Mouse (Mus musculus) intestine, embryonic 16.5 days (tissue): ENCODE measurements around the gene Atxn7l3. TPM values are rescaled to one million over a fixed set of nuclear protein-coding genes. Genes with fewer than 3 reads are reported as not detected.

Source experiments
- ATAC-seq: fragments of 200-750 bp; cut with Nextera tagmentation; 2 replicates; pipeline ENCODE4 v1.8.0; 2017; ENCODE audit warnings: moderate TSS enrichment, moderate library complexity
- H3K27ac ChIP-seq: fragments of 300-500 bp; sonication (generic); 2 replicates; pipeline ENCODE4 v1.5.1; 2014; ENCODE audit warnings: mild to moderate bottlenecking, low read length
- H3K27me3 ChIP-seq: fragments of 300-500 bp; sonication (generic); replicated peaks from 2 replicates; pipeline ENCODE4 v1.6.1; 2014; ENCODE audit warnings: low read length, control low read depth, mixed read lengths; ENCODE audit not compliant: control insufficient read depth, insufficient read depth
- H3K36me3 ChIP-seq: fragments of 300-500 bp; sonication (generic); 2 replicates; pipeline ENCODE4 v1.6.1; 2014; ENCODE audit warnings: low read length, control low read depth; ENCODE audit not compliant: control insufficient read depth, insufficient read depth
- H3K4me1 ChIP-seq: fragments of 300-500 bp; sonication (generic); 2 replicates; pipeline ENCODE4 v1.6.1; 2014; ENCODE audit warnings: low read length, control low read depth, mixed read lengths; ENCODE audit not compliant: control insufficient read depth, insufficient read depth
- H3K4me2 ChIP-seq: fragments of 300-500 bp; sonication (generic); 2 replicates; pipeline ENCODE4 v1.6.1; 2014; ENCODE audit warnings: low read depth, low read length, control low read depth
- H3K4me3 ChIP-seq: fragments of 300-500 bp; sonication (generic); 2 replicates; pipeline ENCODE4 v1.5.1; 2014; ENCODE audit warnings: mild to moderate bottlenecking, low read length
- H3K9ac ChIP-seq: fragments of 300-500 bp; sonication (generic); 2 replicates; pipeline ENCODE4 v1.6.1; 2014; ENCODE audit warnings: low read depth, low read length
- H3K9me3 ChIP-seq: fragments of 300-500 bp; sonication (generic); 2 replicates; pipeline ENCODE4 v1.6.1; 2016; ENCODE audit warnings: low read length, control low read depth; ENCODE audit not compliant: control insufficient read depth
- WGBS: fragments of 180-500 bp; shearing (Covaris S2); extraction: QIAGEN DNeasy Blood & Tissue Kit; methylation state at CpG from one replicate; pipeline ENCODE4 v1.1.7; 2014; 5-methylcytosine and 5-hydroxymethylcytosine counted together
- polyA plus RNA-seq: library from polyadenylated mRNA; unstranded; fragments of >200 nt; fragmentation: Nextera tagmentation; extraction: Ambion mirVana; gene quantifications from 2 replicates; pipeline ENCODE4 v1.2.1, GENCODE M21; 2015

Atxn7l3 gene
- polyA plus RNA-seq, 1 experiment from 2014 or later: 8.8 TPM

- Histone ChIP-seq H3K27me3 (no peaks in the 10 kb centered on the region), H3K36me3 (no peaks in the 10 kb centered on the region), H3K4me2 (peak overlapping the region; percentile 88), H3K9me3 (0 out of 2 replicates have a peak, but pooled peaks cover 2% of the 10 kb centered on the region), H3K9ac (peak overlapping the region; percentile 66), H3K27ac (peak overlapping the region; percentile 77), H3K4me3 (peak overlapping the region; percentile 43), H3K4me1 (peaks cover 25% of the 10 kb centered on the region)
- under 1% methylated on average over 32 of the region's 32 CpGs for WGBS
- peak; percentile 72 for ATAC-seq
Measured at GRCm38 (mm10) chr11:102244926-102245449, 51.4 kb downstream of the Atxn7l3 start.

- no peak overlapping the region for H3K4me2 ChIP-seq
- no peak overlapping the region for H3K4me3 ChIP-seq
- H3K36me3 ChIP-seq: no peaks in the 10 kb centered on the region
- peaks cover 18% of the 10 kb centered on the region for H3K4me1 ChIP-seq
- 51% methylated on average over 5 of the region's 5 CpGs for WGBS
- H3K27ac ChIP-seq: no peak overlapping the region
- no peak overlapping the region for H3K9ac ChIP-seq
- H3K27me3 ChIP-seq: no peaks in the 10 kb centered on the region
- ATAC-seq: no peak
- H3K9me3 ChIP-seq: 0 out of 2 replicates have a peak, but pooled peaks cover 2% of the 10 kb centered on the region
Measured at GRCm38 (mm10) chr11:102241874-102242273, 54.6 kb downstream of the Atxn7l3 start.

GRCm38 (mm10) chr11:102241246-102241645 lies 55.2 kb downstream of the Atxn7l3 start:
- no peaks in the 10 kb centered on the region for H3K27me3 ChIP-seq
- 0 out of 2 replicates have a peak, but pooled peaks cover 2% of the 10 kb centered on the region for H3K9me3 ChIP-seq
- H3K4me3 ChIP-seq: no peak overlapping the region
- no peak overlapping the region for H3K9ac ChIP-seq
- H3K36me3 ChIP-seq: no peaks in the 10 kb centered on the region
- peak overlapping the region; percentile 24; the same call in 1 of the 2 replicates for H3K27ac ChIP-seq
- peak; percentile 85 for ATAC-seq
- 61% methylated on average over 5 of the region's 5 CpGs for WGBS
- peaks cover 20% of the 10 kb centered on the region for H3K4me1 ChIP-seq
- H3K4me2 ChIP-seq: no peak overlapping the region

- Histone ChIP-seq H3K4me2 (no peak overlapping the region), H3K27ac (no peak overlapping the region), H3K36me3 (no peaks in the 10 kb centered on the region), H3K9ac (no peak overlapping the region), H3K9me3 (0 out of 2 replicates have a peak, but pooled peaks cover 2% of the 10 kb centered on the region), H3K27me3 (no peaks in the 10 kb centered on the region), H3K4me3 (no peak overlapping the region), H3K4me1 (peaks cover 19% of the 10 kb centered on the region)
- 82% methylated on average over 6 of the region's 6 CpGs for WGBS
- ATAC-seq: no peak
Measured at GRCm38 (mm10) chr11:102240636-102241035, 55.8 kb downstream of the Atxn7l3 start.

Other genes with a start within 250 kb of the Atxn7l3 start
- gene Mpp2, start 208.1 kb downstream of the Atxn7l3 start, polyA plus RNA-seq: 5.8 and 6.2 TPM in 2 replicates
- gene Ppy, start 195.3 kb downstream of the Atxn7l3 start, polyA plus RNA-seq: 3.9 and 6.0 TPM in 2 replicates
- 62.9 and 67.0 TPM in 2 replicates for gene Pyy, start 188.8 kb downstream of the Atxn7l3 start, polyA plus RNA-seq
- 33.8 and 39.1 TPM in 2 replicates for gene Nags, start 151.1 kb downstream of the Atxn7l3 start, polyA plus RNA-seq
- 23.4 and 26.0 TPM in 2 replicates for gene Tmem101, start 140.2 kb downstream of the Atxn7l3 start, polyA plus RNA-seq
- 87.9 and 115 TPM in 2 replicates for gene Lsm12, start 111.3 kb downstream of the Atxn7l3 start, polyA plus RNA-seq
- gene G6pc3, start 107.0 kb downstream of the Atxn7l3 start, polyA plus RNA-seq: 26.7 and 32.1 TPM in 2 replicates
- 54.8 and 55.5 TPM in 2 replicates for gene Hdac5, start 66.5 kb downstream of the Atxn7l3 start, polyA plus RNA-seq
- 12.4 and 15.9 TPM in 2 replicates for gene BC030867, start 47.7 kb downstream of the Atxn7l3 start, polyA plus RNA-seq
- 0.05 TPM in 2 replicates for gene Asb16, start 27.9 kb downstream of the Atxn7l3 start, polyA plus RNA-seq
- 52.0 and 54.3 TPM in 2 replicates for gene Tmub2, start 11.7 kb downstream of the Atxn7l3 start, polyA plus RNA-seq
- 65.5 and 66.0 TPM in 2 replicates for gene Ubtf, start 23.1 kb upstream of the Atxn7l3 start, polyA plus RNA-seq
- 11.2 and 19.3 TPM in 2 replicates for gene Slc4a1, start 69.6 kb upstream of the Atxn7l3 start, polyA plus RNA-seq
- gene Rundc3a, start 96.8 kb upstream of the Atxn7l3 start, polyA plus RNA-seq: 6.0 and 6.8 TPM in 2 replicates
- gene Slc25a39, start 111.3 kb upstream of the Atxn7l3 start, polyA plus RNA-seq: 366 and 376 TPM in 2 replicates
- gene Grn, start 133.7 kb upstream of the Atxn7l3 start, polyA plus RNA-seq: 221 and 245 TPM in 2 replicates
- gene Fam171a2, start 151.1 kb upstream of the Atxn7l3 start, polyA plus RNA-seq: 0.86 and 1.8 TPM in 2 replicates
- 3.1 and 3.7 TPM in 2 replicates for gene Itga2b, start 173.5 kb upstream of the Atxn7l3 start, polyA plus RNA-seq